9 mouse cellular contexts compared by ENCODE assay signal in genomic region chr15:101929666-101930065, GRCm38 (mm10). TPM values are rescaled to one million over a fixed set of nuclear protein-coding genes. Genes with fewer than 3 reads are reported as not detected.
DNase-seq lines count a peak whose midpoint lies in the region; ATAC-seq lines count a peak whose summit lies in the region.
"Had no signal": no experiment of that assay in that cellular context is flagged by ENCODE, and none has a peak within 500 bp of the region (broad histone marks: within the 10 kb centered on the region; RNA-seq: fewer than 3 reads in every experiment).

No protein-coding gene starts in this region.

- WGBS in heart, embryonic 14.5 days, result 2% methylated on average over 17 of the region's 17 CpGs

- peak; percentile 45 for DNase-seq in embryo, embryonic 9.5 days (ENCODE audit: extremely low spot score)
- peak; percentile 27 for DNase-seq in kidney, postnatal 14 days
- peak; percentile 55 for DNase-seq in lung, postnatal 25 days (ENCODE audit: low spot score)
- peak; percentile 66 to 77 for DNase-seq in urinary bladder, postnatal 36 days (ENCODE audit: low spot score in 2 of 2)
- DNase-seq in testis, postnatal 14 days (ENCODE audit: low spot score), result no peak
- no peak for DNase-seq in cerebellum, postnatal 36 days
- DNase-seq in right cerebral cortex, postnatal 25 days, result no peak

- H3K4me1 ChIP-seq in heart, embryonic 14.5 days (ENCODE audit: control insufficient read depth in 2 of 2, insufficient read depth in 2 of 2, low read length in 2 of 2), result peaks cover 11 to 17% of the 10 kb centered on the region in 2 experiments

- no peak for ATAC-seq in heart, embryonic 14.5 days (ENCODE audit: insufficient number of reproducible peaks, insufficient read depth, low FRiP score, low read depth)

- peak overlapping the region; percentile 35 for H3K9ac ChIP-seq in heart, embryonic 14.5 days (ENCODE audit: low read length)

- no peaks in the 10 kb centered on the region for H3K9me3 ChIP-seq in heart, embryonic 14.5 days (ENCODE audit: control insufficient read depth, low read length)
- H3K9me3 ChIP-seq: megakaryocyte, embryonic 14.5 days had no signal

- H3K4me2 ChIP-seq in heart, embryonic 14.5 days (ENCODE audit: low read length), result peak overlapping the region; percentile 62

- no peak overlapping the region for H3K27ac ChIP-seq in heart, embryonic 14.5 days (replicated peaks in 1 of 2; ENCODE audit: control insufficient read depth in 1 of 2, insufficient read depth in 1 of 2, low read depth in 2 of 2, low read length in 2 of 2)

- H3K27me3 ChIP-seq in heart, embryonic 14.5 days (ENCODE audit: control insufficient read depth, insufficient read depth, low read length), result peaks cover 18% of the 10 kb centered on the region; the same call in 1 of the 2 replicates

- H3K4me3 ChIP-seq in heart, embryonic 14.5 days (ENCODE audit: control insufficient read depth in 1 of 2, insufficient read depth in 1 of 2, low read depth in 1 of 2, low read length in 2 of 2), result peak overlapping the region; percentile 29 to 33
- H3K4me3 ChIP-seq: megakaryocyte, embryonic 14.5 days had no signal

- H3K36me3 ChIP-seq in heart, embryonic 14.5 days (ENCODE audit: control insufficient read depth, insufficient read depth, low read length), result no peaks in the 10 kb centered on the region

RNA-seq across cellular contexts. Expression of gene Krt4, which starts 5.1 kb away (rescaled TPM):
- polyA plus RNA-seq in heart, embryonic 14.5 days (2014; fragmentation: Nextera tagmentation; extraction: Ambion mirVana), result 0.42 TPM in 1 of 2 replicates, not detected in the other

RNA-seq across cellular contexts. Expression of gene Krt79, which starts 10.5 kb away (rescaled TPM):
- polyA plus RNA-seq in heart, embryonic 14.5 days (2014; fragmentation: Nextera tagmentation; extraction: Ambion mirVana), result 0.51 and 0.63 TPM in 2 replicates

RNA-seq across cellular contexts. Expression of gene Krt78, which starts 24.4 kb away (rescaled TPM):
- not detected in 2 replicates for polyA plus RNA-seq in heart, embryonic 14.5 days (2014; fragmentation: Nextera tagmentation; extraction: Ambion mirVana)

RNA-seq across cellular contexts. Expression of gene Krt76, which starts 36.9 kb away (rescaled TPM):
- polyA plus RNA-seq in heart, embryonic 14.5 days (2014; fragmentation: Nextera tagmentation; extraction: Ambion mirVana), result not detected in 2 replicates

Comparison
In these comparisons a context has a peak if more than half of its experiments do, and no peak if none do; other contexts are left out.
1. DNase-seq: peak in embryo, embryonic 9.5 days (single experiment), kidney, postnatal 14 days (single experiment), lung, postnatal 25 days (single experiment) and urinary bladder, postnatal 36 days (2 of 2); none in testis, postnatal 14 days (single experiment), cerebellum, postnatal 36 days (0 of 2) and right cerebral cortex, postnatal 25 days (single experiment).